Mouse (Mus musculus) lung, postnatal 4 days (tissue): ENCODE data around the gene 1600002K03Rik.
A peak's percentile ranks its signal among the peaks of the same experiment; 100 is the strongest.

Source experiments
- DNase-seq, 2 experiments: peaks; one replicate each; pipeline ENCODE4 v3.0.0; 2021

1600002K03Rik gene

DNA sequence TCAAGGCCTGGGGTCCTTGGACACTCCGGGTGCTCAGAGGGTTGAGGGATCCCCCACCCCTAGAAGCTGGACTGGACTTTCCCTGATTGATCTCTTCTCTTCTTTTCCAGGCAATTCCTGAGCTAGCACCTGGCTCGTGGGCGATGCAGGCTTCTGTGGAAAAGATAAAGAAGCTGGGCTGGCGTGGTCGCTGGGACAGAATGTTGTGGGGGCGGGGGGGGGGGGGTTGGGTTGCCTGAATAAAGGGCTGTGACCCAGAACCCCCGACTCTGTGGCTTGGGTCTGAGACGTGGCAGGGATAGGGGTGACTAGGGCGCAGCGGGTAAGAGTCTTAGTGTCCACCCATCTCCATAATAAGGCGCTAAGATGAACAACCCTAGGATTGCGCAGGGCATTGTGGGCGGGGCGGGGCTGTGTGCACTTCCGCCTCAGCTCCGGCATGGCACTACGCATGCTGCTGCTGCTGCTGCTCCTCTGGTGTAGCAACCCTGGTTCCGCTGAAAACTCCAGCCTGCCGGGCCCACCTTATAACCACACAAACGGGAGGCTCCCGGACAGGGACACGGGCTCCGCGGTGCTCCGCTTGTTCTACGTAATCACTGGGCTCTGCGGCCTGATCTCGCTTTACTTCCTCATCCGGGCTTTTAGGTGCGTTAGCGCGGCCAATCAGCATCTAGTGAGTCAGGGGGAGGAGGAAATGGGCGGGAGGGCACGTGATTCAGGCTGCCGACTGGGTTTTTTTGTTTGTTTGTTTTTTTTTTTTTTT lies at the start of gene 1600002K03Rik:
Gene 1600002K03Rik (plus strand): TSS at position 418 of the 766 bp plus-strand sequence.
- DNase-seq: peak; percentile 91 to 92

DNA sequence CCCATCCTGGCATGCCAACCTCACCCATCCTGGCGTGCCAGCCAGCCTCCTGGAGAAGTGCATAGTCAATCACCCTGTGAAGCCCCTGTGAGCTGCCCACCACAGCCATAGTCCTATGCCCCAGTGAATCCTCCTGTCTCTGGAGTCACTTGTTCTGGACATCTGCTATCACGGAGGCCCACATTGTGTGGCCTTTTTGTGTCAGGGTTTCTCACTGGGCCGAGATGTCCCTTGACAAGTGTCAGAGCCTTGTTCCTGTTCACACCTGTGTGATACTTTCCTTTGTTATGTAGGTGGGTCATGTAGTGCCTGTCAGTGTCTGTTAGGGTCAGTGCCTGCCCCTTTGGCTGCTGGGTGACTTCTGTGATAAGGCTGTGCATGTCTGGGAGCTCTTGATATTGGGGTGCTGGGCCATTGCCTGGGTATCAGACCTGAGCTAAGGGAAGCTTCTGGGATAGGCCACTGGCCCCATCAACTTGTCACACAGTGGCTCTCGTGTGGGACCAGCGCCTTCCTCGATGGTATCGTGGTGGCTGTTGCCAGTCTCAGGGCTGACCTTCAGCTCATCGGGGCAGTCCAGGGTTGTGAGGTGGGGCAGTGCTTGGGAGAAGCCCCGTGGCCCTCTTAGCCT lies 48.7 kb upstream of the 1600002K03Rik start:
- DNase-seq: no peak

DNA sequence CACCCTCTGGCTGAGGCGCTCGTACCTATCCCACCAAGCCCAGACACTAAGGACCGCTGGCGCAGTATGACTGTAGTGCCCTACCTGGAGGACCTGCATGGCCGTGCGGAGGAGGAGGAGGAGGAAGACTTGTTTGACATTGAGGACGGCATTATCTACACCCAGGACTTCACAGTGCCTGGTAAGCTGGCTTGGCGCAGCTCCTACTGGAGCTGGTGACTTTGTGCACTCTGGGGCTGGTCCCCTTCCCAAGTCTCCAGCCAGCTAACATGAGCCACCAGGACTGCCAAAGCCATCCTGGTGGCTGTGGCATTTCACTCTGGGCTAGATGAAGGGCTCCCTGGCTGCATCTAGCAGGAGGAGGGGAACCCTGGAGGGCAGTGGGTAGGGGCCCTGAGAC lies 44.8 kb upstream of the 1600002K03Rik start:
- no peak for DNase-seq

DNA sequence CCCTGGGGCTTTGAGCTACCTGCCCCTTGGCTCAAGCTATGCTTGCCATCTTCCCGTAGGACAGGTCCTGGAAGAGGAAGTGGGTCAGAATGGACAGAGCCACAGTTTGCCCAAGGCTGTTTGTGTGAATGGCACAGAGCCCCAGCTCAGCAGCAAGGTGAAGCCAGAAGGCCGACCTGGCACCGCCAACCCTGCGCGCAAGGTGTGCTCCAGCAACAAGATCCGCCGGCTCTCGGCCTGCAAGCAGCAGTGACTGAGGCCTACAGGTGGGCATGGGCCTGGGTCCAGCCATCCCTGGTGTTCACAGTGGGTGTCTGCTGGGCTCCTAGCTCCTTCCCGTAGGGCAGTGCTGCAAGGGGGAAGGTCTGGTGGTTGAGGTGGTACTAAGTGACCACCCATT lies 42.9 kb upstream of the 1600002K03Rik start:
- peak in 1 of 2 experiments; percentile 35 for DNase-seq

DNA sequence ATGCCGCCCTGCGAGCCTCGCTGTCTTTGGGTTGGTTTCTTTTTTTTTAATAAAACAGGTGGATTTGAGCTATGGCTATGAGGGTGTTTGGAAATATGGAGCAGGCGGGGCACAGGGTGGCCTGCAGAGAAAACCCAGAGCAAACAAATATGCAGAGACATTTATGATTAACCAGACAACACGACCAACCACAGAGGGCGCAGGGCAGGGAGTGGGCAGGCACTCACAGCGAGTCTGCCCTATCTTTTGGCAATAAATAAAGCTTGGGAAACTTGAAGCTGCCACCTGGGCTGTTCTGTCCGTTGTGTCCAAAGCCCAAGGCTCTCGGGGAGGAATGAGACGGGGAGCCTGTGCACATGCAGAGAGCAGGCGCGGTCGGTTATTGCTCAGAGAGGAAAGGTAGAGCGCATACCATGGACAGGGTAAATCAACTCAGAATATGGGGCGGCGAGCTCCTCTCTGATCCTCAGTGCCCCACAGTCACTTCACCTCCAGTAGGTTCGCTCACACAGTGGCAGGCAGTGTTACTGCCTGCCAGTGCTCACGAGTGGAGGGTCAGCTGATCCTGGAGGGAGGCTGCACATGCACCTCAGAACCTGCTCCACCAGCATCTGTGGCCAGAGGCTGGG lies 42.2 kb upstream of the 1600002K03Rik start:
- peak; percentile 27 to 58 for DNase-seq

DNA sequence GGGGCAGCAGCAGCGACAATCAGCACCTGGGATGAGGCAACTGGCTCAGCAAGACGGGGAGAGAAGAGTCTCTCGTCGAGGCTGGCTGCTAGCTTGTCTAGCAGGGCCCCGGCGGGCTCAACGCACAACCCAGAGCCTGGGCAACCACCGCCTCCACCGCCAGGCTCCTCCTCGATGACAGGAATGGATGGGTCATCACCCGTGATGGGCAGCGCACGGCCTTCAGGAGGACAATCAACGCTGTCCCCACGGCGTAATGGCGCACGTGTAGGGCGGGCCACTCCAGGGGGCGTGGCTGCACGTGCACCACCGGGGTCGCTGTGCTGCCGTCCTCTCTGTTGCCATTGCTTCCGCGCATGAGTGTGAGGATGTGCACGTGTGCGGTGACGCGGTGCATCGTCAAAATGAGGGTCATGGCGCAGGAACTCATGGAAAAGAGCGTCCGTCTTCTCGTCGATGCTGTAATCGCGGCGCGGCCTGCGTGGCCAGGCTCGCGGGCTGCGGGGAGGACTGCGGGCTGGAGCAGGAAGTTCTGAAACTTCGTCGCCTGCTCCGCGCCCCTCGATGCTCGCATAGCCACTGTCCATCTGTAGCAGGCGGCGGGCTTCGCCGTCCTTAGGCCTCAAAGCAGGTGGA lies 41.3 kb upstream of the 1600002K03Rik start:
- peak in 1 of 2 experiments; percentile 44 for DNase-seq

DNA sequence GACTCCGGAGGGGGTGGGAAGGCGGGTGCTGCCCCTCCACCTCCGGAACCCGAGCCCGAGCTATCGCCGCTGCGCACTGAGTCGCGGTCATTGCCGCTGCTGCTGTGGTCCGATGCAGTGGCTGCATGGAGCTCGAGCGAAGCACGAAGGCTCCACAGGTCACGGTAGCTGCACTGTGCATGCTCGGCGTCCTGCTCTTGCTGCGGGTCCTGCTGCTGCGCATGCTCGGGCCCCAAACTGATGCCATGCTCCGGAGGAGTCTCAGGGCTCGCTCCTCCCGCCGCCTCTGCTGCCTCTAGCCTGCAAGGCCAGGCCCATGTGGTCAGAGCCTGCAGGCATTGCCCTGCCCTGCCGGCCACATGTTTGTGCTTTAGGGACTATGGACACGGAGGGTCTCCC lies 40.8 kb upstream of the 1600002K03Rik start:
- peak in 1 of 2 experiments; percentile 22 for DNase-seq

DNA sequence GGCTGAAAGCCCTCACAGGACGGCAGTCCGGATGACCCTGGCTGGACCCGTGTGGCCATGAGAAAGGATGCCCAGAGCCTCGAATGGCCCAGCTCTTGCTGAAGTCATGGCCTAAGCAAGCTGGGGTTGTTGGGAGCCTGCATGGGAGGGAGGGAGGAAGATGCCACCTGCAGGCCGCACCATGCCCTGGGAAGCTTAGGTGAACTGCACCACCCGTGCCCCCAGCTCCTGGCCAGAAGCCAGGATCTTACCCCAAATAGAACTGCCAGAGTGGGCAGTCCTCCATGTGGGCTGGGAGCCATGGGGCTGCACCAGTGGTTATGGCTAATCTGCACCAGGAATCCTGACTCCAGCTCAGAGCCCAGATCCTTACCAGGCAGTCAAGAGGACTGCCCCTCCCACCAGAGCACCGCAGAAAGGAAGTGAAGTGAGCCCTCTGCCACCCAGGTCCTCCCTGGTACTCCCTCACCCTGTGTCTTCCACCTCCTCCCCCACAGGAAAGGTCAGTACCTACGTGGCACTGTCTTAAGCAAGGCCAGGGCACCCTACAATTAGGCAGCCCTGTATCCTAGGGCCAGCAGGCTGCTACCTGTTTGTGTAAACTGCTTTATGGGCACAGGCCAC lies 39.4 kb upstream of the 1600002K03Rik start:
- DNase-seq: peak in 1 of 2 experiments; percentile 48

DNA sequence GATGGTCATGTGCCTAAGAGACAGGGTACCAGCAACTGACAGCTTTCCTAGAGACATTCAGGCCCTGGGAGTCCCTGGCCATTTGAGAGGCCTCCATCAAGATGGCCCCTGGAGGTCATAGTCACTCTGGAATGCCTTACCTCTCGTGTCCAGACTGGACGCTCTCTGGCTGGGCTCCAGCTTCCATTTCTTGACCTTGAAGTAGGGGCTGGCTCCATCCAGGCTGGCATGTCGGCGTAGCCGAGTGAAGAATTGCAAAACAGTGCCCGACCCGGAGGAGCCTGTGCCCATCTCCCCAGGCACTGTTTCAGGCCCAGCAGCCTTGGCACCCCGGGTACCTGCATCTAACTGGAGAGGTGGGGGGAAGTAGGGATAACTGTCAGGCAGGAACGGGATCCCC lies 38.3 kb upstream of the 1600002K03Rik start:
- peak in 1 of 2 experiments; percentile 58 for DNase-seq

DNA sequence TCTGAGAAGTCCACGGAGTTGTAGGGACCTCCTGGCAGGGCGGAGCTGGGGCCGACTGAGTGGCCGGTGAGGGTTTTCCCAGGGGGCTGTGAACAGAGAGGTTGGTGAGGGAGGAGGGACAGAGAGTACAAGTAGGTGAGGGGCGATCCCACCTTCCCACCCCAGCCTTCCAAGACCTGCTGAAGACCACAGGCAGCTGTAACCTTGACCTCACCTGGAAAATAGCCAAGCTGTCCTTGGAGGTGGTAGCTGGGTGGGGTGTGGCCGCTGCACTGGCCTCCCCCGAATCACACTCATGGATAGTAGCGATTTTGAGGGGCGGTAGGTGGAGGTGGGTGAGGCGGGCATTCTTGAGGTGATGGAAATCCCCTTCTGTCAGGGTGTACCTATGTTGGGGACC lies 37.6 kb upstream of the 1600002K03Rik start:
- DNase-seq: no peak

DNA sequence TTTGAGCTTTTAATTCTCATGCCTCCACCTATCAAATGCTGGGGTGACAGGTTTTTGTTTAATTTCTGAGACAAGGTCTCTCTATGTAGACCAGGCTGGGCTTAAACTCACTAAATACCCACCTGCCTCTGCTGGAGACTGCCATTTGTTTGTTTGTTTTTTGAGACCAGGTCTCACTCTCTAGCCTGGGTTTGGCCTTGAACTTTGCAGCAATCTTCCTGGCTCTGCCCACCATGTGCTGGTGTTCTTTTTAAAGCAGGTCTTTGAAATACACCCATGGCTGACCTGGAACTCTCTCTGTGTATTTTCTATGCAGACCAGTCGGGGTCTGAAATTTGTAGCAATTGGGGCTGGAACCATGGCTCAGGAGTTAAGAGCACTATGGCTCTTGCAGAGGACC lies 37.1 kb upstream of the 1600002K03Rik start:
- DNase-seq: no peak

DNA sequence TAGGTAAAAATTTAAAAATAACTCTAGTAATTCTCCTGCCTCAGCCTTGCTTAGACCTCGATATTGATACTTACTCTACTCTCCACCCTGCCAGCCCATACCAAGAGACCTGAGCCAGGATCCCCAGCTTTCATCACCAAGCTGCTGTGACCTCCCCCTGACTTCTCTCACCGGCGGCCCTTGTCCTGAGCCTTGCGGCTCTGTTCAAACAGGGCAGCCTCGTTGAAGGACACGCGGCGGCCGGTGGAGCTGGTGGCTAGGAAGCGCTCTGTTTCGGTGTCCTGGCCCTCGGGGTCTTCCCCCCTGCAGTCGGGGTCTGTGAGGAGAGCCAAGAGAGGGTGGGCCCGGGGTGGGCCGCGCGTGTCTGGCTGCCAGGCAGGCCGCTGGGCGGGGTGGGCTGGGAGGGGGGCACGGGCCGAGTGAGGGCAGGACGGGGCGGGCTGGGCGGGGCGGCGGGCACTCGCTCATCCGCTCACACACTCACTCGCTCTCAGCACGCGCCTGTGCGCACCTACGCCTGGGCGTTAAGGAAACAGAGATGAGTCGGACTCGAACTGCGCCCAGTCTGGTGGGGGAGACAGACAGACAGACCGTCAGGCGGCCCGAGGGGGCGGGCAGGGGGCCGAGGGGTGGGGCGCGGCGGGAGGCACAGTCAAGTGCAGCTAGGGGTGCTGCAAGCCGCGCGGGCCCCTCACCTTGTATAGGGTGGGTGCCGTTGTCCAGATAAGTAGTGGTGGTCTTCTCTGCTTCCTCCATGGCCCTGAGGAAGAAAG lies 36.4 kb upstream of the 1600002K03Rik start:
- DNase-seq: peak in 1 of 2 experiments; percentile 32

DNA sequence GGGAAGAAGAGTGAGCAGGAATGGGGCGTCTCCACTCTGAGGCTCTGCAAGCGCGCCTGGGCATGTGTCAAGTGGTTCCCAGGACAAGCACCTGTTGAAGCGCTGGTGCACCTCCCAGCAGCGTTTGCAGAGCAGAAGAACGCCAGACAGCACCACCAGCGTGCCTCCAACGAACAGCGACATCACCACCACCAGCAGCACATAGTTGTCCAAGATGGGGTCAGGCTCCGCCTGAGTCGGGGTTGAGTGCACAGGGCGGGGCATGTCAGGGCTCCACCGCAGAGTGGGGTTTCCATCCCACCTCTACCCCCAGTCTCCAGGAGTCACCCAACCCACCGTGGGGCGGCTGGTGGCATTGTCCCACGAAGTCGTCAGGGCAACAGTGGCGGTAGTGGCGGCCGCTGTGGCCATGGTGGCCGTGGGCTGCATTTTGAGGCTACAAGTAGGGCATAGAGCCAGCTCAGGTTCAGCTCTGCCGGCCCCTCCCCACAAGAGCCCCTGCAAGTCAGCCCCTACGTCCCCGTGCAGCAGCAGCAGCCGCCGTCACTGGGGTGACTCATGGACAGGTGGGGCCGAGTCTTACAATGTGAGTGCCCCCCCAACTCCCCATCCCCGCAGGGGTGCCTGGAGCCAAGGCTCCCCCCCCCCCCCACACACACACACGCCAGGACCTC lies 35.7 kb upstream of the 1600002K03Rik start:
- peak in 1 of 2 experiments; percentile 71 for DNase-seq

DNA sequence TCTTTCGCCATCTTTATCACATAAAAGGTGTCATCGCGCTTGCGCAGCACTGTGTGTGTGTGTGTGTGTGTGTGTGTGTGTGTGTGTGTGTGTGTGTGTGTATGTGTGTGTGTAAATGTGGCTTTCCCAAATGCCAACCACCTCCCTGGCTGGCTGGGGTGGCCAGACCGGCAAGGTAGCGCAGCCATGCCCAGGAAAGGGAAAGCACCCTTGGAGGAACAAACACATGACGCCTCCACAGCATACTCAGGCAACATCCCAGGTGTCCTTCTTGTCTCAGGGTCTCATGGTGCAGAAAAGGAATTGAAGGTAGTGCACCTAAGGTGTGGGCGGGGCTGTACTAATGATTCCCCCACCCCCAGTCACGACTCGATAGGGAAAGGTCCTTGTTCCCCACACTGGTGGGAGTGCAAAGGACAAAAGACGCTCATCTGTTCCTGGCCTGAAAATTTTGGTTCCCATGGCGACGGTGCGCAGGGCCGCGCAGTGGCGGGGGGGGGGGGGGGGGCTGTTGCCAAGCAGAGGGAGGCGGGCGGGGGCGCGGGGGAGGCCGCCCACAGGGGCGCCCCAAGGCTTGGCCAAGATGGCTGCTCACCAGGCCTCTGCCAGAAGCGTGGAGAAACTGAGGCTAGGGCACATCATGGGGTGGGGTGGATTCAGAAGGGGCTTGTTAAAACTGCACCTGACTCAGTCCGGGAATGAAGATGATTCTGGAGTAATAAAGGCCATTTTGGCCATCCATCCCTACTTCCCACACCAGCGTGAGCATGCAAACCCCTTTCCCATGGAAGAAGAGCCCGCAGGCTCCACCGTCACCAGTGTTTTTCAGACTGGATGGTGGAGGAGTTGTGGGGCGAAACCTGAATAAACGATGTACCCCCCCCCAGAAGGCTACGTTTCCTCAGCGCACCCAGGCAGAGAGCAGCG lies 34.9 kb upstream of the 1600002K03Rik start:
- DNase-seq: peak in 1 of 2 experiments; percentile 46

DNA sequence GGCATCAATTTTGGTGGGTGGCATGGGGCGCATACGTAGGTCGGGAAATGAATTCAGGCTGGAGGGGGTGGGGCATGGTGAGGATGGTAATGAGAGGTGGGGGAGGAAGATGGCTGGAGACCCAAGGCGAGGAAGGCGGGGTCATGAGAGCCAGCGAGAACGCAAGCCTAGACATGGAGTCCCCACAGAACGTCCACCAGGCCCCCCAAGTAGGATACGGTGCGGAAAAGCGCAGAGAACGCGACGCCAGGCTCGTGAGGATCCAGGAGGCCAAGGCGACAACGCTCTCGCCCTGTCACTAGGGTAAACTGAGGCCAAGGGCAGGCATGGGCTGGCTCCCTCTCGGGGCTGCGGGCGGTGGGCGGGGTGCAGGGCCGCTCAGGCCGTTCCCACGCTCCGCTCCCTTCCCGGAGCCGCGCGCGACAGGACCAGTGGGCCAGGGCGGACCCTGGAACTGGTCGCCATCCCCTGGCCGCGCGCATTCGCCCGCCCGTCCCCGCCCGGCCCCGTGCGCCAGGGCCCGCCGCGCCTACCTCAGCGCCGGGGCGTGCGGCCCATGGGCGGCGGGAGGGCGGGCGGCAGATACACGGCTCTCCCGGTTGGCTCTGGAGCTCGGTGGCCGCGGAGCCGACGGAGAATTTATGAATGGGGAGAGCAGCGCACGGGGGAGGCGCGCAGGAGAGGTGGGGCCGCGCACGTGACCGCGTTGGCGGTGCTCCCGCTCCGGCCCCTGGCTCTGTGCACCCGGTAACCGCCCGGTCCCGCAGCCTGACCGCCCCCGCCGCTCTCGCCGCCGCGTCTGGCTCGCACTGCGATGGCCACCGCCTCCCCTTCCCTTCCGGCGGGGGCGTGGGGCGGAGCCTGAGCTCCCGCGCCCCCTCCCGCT lies 33.9 kb upstream of the 1600002K03Rik start, which contains the start of gene Atp5d:
Gene Atp5d (plus strand): TSS at position 80 of the 886 bp plus-strand sequence.
- peak; percentile 67 to 78 for DNase-seq

DNA sequence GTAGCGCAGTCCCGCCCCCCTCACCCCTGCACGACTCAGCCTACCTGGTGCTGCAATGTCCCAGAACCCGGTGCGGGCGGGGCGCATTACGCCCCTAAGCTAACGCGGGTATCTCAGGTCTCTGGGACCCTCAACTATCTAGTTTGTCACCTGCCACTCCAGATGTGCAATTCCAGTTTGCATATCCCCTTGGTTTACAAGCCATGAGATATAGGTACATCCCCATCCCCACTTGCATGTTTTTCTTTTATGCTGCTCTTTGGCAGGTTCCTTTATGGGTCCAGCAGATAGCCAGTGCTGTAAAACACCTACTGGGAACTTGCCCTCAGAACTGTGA lies 33.3 kb upstream of the 1600002K03Rik start:
- no peak for DNase-seq

DNA sequence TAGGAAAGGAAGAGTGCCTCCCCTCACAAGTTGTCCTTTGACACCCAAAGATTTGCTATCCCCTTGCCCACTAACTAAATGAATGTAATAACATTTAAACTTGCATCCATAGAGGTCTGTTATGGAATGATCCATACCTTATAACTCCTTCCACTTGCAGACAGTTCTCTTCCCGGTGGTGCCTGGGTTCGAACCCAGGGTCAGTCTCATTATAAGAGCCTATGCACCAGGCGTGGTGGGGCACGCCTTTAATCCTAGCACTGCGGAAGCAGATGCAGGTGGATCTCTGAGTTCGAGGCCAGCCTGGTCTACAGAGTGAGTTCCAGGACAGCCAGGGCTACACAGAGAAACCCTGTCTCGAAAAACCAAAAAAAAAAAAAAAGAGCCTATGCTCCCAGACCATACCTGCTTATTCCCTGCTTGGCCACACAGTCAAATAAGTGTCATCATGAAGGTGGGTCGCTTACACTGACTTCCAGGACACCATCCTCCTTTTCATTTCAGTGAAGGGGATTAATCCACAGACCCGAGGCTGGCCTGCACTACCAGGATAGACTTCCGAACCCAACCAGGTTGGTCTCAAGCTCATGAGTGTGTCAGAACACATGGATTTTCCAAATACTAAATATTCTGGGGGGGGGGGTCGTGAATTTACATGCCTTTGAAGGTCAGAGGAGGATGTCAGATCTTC lies 32.6 kb upstream of the 1600002K03Rik start:
- DNase-seq: no peak

DNA sequence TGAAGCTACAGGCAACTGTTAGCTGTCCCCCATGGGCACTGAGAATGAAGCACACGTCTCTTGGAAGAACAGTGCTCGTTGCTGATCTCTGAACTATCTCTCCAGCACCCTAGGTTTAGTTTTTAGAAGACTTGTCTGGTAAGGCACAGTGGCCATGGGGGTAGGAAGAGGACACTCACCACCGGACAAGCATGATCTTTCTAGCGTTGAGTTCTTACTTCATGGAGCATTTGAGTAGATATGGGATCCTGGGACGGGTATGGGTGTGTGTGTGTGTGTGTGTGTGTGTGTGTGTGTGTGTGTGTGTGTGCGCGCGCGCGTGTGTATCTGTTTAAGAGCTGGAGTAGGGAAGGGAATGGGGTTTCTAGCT lies 32.1 kb upstream of the 1600002K03Rik start, which contains the start of gene Cbarp:
Gene Cbarp (minus strand): TSS at position 170 of the 370 bp plus-strand sequence.
- no peak for DNase-seq

DNA sequence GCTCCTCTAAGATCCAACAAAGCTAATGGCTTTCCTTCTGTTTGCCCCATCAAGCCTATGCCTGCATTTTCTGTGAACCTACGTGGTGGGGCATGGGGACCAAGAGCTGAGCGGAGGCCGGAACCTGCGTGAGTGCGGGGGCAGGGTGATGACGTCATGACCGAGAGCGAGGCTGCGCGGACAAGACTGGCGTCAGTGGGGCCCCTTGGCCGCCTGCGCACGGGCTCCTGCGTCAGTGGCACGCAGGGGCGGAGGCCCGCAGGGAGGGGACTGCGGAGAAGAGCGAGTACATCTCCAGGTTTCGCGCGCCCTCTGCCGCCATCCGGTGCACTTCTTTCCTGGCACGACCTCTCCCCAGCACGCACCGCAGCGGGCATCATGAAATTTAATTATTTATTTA lies 31.5 kb upstream of the 1600002K03Rik start:
- peak; percentile 97 to 99 for DNase-seq
